Mouse (Mus musculus) liver, embryonic 11.5 days (tissue): ENCODE measurements around the gene Rab31. TPM values are rescaled to one million over a fixed set of nuclear protein-coding genes. Genes with fewer than 3 reads are reported as not detected.

Experiments
- ATAC-seq: fragments of 200-750 bp; cut with Nextera tagmentation; replicated peaks from 2 replicates; pipeline ENCODE4 v1.8.0; 2017; ENCODE audit warnings: moderate number of reproducible peaks, mild to moderate bottlenecking, moderate TSS enrichment, moderate library complexity; ENCODE audit not compliant: low FRiP score
- DNase-seq: peaks from one replicate; pipeline ENCODE4 v3.0.0-alpha.2; 2017; ENCODE audit warnings: low spot score
- H3K27ac ChIP-seq: fragments of 300-500 bp; sonication (generic); 2 replicates; pipeline ENCODE4 v1.5.1; 2014; ENCODE audit warnings: mild to moderate bottlenecking, low read depth, low read length, control low read depth
- H3K27me3 ChIP-seq: fragments of 300-500 bp; sonication (generic); replicated peaks from 2 replicates; pipeline ENCODE4 v1.6.1; 2014; ENCODE audit warnings: low read length, mixed read lengths; ENCODE audit not compliant: control insufficient read depth, insufficient read depth
- H3K36me3 ChIP-seq: fragments of 300-500 bp; sonication (generic); 2 replicates; pipeline ENCODE4 v1.6.1; 2014; ENCODE audit warnings: mild to moderate bottlenecking, low read length, moderate library complexity, mixed read lengths; ENCODE audit not compliant: control insufficient read depth, insufficient read depth
- H3K4me1 ChIP-seq: fragments of 300-500 bp; sonication (generic); replicated peaks from 2 replicates; pipeline ENCODE4 v1.6.1; 2014; ENCODE audit warnings: low read length, mixed read lengths; ENCODE audit not compliant: control insufficient read depth, insufficient read depth
- H3K4me2 ChIP-seq: fragments of 300-500 bp; sonication (generic); 2 replicates; pipeline ENCODE4 v1.6.1; 2014; ENCODE audit warnings: mild to moderate bottlenecking, control low read depth, moderate library complexity
- H3K4me3 ChIP-seq: fragments of 300-500 bp; sonication (generic); 2 replicates; pipeline ENCODE4 v1.5.1; 2014; ENCODE audit warnings: low read depth, low read length, control low read depth
- H3K9ac ChIP-seq: fragments of 300-500 bp; sonication (generic); 2 replicates; pipeline ENCODE4 v1.6.1; 2014; ENCODE audit warnings: low read depth, low read length, control low read depth
- H3K9me3 ChIP-seq: fragments of 300-500 bp; sonication (generic); 2 replicates; pipeline ENCODE4 v1.6.1; 2016; ENCODE audit warnings: low read length, inconsistent platforms, mixed read lengths; ENCODE audit not compliant: control insufficient read depth
- WGBS: fragments of 180-500 bp; shearing (Covaris S2); extraction: QIAGEN DNeasy Blood & Tissue Kit; methylation state at CpG from one replicate; pipeline ENCODE4 v1.1.7; 2014; 5-methylcytosine and 5-hydroxymethylcytosine counted together
- polyA plus RNA-seq: library from polyadenylated mRNA; unstranded; fragments of >200 nt; fragmentation: Nextera tagmentation; extraction: Ambion mirVana; gene quantifications from 2 replicates; pipeline ENCODE4 v1.2.1, GENCODE M21; 2014

Rab31 gene
- polyA plus RNA-seq, 1 experiment from 2014 or later, result 16.3 TPM

DNA sequence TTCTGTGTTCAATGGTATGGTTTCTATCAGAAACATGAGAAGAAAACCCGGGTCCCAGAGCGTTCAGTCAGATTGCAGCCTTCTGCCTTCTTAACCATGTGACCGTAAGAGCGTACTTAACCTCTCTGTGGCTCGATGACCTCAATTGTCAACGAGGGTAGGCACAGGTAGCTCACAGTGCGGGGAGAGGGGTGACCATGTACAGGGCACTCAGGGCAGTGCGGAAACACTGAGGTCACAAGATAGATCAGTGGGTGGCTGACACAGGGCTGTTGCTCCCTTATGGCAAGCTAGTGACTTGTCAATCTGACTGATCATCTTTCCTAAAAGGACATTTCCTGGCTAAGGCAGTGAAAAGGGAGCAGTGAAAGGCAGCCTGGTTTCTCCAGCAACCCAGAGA is 58.5 kb downstream of the Rab31 start:
- no peak overlapping the region for H3K9ac ChIP-seq
- DNase-seq, result no peak
- no peaks in the 10 kb centered on the region for H3K27me3 ChIP-seq
- H3K4me3 ChIP-seq, result no peak overlapping the region
- peaks cover 5% of the 10 kb centered on the region; the same call in 1 of the 2 replicates for H3K9me3 ChIP-seq
- H3K4me1 ChIP-seq, result no peaks in the 10 kb centered on the region
- WGBS, result 74% methylated on average over 8 of the region's 8 CpGs
- H3K4me2 ChIP-seq, result no peak overlapping the region
- ATAC-seq, result no peak
- H3K36me3 ChIP-seq, result no peaks in the 10 kb centered on the region
- H3K27ac ChIP-seq, result no peak overlapping the region

DNA sequence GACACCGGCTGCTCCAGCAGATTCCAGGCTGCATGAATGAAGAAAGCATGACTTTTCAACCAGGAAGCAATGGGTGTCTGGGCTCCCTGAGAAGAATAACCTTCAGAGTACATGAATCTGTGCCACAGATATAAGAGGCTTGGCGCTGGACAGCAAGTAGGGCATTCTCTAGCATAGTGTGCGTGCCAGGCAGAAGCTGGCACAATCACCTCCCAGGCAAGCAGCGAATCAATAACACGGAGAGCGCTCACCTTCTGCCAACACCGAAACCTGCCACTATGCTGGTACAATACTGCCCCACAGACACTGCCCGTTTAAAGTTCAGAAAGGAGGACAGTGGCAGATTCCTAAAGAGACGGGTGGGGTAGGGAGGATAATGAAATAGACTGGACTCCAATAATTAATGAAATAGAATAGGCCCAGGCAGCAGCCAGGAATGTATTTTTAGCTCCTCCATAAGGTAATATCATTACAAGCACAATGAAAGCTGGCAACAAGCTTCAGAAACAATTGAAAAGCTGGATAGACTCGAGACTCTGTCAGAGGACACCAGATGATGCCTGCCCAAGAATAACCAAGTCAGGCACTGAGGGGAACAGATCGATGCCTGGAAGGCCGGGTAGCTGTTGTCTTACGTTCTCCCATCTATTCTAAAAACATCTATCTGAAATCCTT is 59.6 kb downstream of the Rab31 start:
- no peak for DNase-seq
- 91% methylated on average over 13 of the region's 13 CpGs for WGBS
- no peak overlapping the region for H3K4me3 ChIP-seq
- H3K27ac ChIP-seq, result no peak overlapping the region
- no peaks in the 10 kb centered on the region for H3K27me3 ChIP-seq
- H3K4me1 ChIP-seq, result no peaks in the 10 kb centered on the region
- no peak overlapping the region for H3K9ac ChIP-seq
- no peak overlapping the region for H3K4me2 ChIP-seq
- peaks cover 5% of the 10 kb centered on the region; the same call in 1 of the 2 replicates for H3K9me3 ChIP-seq
- no peaks in the 10 kb centered on the region for H3K36me3 ChIP-seq
- ATAC-seq, result no peak

DNA sequence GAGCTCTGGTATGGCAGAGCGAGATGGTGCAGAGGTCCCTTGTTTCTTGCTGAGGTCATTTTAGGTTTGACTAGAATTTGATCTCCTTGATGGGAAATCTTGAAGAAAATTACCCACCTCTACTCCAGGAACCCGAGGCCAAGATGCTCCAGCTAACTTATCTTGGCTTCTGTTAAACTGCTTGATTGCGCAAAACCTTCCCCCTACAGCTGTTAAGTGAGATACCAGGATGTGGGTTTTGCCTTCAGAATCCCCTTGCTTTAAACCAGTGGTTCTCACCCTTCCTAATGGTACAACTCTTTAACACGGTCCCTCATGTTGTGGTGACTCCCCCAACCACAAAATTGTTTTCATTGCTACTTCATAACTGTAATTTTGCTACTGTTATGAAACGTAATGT is 60.8 kb downstream of the Rab31 start:
- Histone ChIP-seq H3K36me3 (no peaks in the 10 kb centered on the region), H3K4me1 (no peaks in the 10 kb centered on the region), H3K4me2 (no peak overlapping the region), H3K27ac (no peak overlapping the region), H3K9me3 (peaks cover 5% of the 10 kb centered on the region; the same call in 1 of the 2 replicates), H3K27me3 (no peaks in the 10 kb centered on the region), H3K4me3 (no peak overlapping the region), H3K9ac (no peak overlapping the region)
- 78% methylated on average over 5 of the region's 5 CpGs for WGBS
- no peak for ATAC-seq
- no peak for DNase-seq

DNA sequence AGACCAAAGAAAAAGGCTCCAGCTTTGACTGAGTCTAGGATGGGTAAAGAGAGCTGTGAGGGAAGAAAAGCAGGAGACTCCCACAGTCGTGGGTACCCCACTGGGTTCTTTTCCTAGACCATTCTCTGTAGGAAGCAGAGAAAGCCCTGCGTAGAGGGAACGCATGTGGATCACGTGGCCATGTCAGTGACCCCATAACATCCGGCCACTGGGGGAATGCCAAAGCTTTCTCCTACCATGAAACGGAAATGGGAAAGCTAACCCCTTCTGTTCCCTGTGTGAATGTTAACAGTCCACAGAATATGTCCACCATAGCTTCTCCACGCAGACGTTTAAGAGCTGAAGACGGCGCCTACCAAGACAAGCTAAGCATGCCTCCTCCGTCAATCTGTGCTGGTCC is 62.0 kb downstream of the Rab31 start:
- WGBS, result 87% methylated on average over 11 of the region's 11 CpGs
- no peak overlapping the region for H3K9ac ChIP-seq

DNA sequence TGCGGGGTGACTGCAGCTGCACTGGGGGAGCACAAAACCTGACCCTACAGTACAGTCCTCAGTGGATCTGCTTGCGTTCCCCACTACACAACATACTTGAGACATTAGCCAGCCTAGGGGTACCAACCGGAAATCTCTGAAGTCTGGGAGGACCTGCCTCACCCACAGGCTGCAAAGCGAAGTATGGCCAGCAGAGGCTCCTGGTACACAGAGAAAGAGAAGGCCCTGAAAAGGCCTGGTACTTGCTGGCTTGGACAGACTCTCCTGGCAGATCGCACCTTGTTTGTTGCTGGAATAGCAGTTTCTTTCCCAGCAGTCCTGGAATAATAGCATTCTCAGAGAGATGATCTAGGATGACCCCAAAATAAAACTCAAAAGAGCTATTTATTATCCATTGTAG is 66.3 kb downstream of the Rab31 start:
- Histone ChIP-seq H3K27me3 (no peaks in the 10 kb centered on the region), H3K27ac (no peak overlapping the region), H3K4me1 (no peaks in the 10 kb centered on the region), H3K4me2 (no peak overlapping the region), H3K4me3 (no peak overlapping the region), H3K36me3 (no peaks in the 10 kb centered on the region), H3K9me3 (no peaks in the 10 kb centered on the region), H3K9ac (no peak overlapping the region)
- WGBS, result 68% methylated on average over 5 of the region's 5 CpGs
- ATAC-seq, result no peak
- no peak for DNase-seq

More for the DNA sequence above, 62.0 kb downstream of the Rab31 start:
- no peaks in the 10 kb centered on the region for H3K27me3 ChIP-seq
- no peak overlapping the region for H3K4me3 ChIP-seq
- ATAC-seq, result no peak
- no peaks in the 10 kb centered on the region for H3K36me3 ChIP-seq
- no peak for DNase-seq
- H3K27ac ChIP-seq, result no peak overlapping the region
- peaks cover 5% of the 10 kb centered on the region; the same call in 1 of the 2 replicates for H3K9me3 ChIP-seq
- H3K4me2 ChIP-seq, result no peak overlapping the region
- no peaks in the 10 kb centered on the region for H3K4me1 ChIP-seq

DNA sequence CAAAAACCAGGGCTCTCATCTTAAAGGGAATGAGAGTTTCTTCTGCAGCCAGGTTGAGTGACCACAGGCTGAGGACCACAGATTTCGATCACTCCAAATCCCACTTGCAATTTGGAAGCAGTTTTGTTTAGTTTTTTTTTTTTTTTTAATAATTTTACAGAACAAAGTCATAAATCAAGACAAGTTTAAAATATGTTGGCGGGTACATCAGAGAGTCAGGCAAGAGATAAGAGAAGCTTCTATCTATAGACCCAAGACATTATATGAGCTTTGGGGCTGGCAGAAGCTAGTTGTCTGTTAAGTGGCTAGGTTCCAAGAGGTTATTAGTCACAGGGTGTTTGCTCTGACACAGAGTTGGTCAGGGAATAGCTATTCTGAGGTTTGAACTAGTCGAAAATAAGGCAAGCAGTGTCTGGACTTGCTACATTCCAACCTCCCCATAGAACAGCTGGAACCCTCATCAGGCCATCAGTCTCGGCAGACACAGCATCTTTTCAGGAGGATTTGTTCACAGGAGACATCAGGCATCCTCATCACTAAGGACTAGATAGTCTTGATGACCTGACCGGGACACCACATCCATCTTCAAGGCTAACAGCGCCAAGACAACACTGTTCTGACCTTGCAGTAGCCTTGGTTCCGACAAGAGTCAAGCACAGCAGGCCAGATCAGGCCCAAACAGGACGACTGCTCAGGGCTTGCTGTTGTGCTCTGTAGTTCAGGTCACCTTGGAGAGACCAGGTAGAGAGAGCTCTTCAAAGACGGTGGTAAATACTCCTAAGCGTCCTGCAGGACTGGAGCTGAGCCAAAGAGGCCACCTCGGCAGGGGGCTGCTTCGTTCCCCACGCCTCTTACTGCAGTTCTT is 68.8 kb downstream of the Rab31 start:
- DNase-seq (no peak), ATAC-seq (no peak)
- Histone ChIP-seq H3K4me1 (no peaks in the 10 kb centered on the region), H3K27me3 (no peaks in the 10 kb centered on the region), H3K27ac (no peak overlapping the region), H3K4me2 (no peak overlapping the region), H3K9me3 (no peaks in the 10 kb centered on the region), H3K36me3 (no peaks in the 10 kb centered on the region), H3K9ac (no peak overlapping the region), H3K4me3 (no peak overlapping the region)
- WGBS, result 77% methylated on average over 13 of the region's 13 CpGs

DNA sequence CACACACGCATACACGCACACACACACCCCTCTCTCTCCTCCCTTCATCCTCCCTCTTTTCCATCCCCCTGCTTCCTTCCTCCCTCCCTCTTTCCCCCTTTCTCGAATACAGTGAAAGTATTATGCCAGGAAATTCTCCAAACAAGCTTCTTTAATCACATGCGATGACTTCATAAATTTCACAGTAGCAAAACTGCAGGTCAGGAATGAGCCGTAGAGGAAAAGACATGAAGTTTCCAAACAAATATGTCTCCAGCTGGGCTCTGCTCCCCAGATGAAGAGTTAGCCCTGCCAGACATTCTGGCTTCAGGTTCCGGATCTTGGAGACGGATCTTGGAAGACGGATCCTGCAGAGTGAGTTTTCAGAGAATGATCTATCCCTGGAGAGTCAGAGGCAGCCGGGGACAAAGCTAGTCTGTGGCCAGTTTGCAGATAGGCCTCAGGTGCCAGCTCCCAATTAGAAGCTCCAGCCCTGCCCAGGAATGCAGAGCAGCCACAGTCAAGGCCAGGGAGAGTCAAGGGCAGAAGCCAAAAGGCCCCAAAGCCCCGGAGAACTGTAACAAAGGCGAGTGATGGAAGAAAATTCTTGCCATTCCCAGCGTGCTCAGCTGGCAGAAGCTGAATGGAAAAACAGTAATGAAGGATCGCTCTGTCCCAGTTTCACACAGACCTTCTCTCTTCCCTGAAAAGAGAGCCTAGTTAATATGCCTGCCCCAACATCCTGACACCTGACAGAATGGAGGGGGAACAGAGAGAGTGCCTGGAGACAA is 70.6 kb downstream of the Rab31 start:
- DNase-seq (no peak), ATAC-seq (no peak)
- no peak overlapping the region for H3K27ac ChIP-seq
- no peaks in the 10 kb centered on the region for H3K4me1 ChIP-seq
- no peak overlapping the region for H3K4me2 ChIP-seq
- H3K9me3 ChIP-seq, result no peaks in the 10 kb centered on the region
- 77% methylated on average over 13 of the region's 13 CpGs for WGBS
- no peak overlapping the region for H3K4me3 ChIP-seq
- H3K9ac ChIP-seq, result no peak overlapping the region
- H3K36me3 ChIP-seq, result no peaks in the 10 kb centered on the region
- no peaks in the 10 kb centered on the region for H3K27me3 ChIP-seq

DNA sequence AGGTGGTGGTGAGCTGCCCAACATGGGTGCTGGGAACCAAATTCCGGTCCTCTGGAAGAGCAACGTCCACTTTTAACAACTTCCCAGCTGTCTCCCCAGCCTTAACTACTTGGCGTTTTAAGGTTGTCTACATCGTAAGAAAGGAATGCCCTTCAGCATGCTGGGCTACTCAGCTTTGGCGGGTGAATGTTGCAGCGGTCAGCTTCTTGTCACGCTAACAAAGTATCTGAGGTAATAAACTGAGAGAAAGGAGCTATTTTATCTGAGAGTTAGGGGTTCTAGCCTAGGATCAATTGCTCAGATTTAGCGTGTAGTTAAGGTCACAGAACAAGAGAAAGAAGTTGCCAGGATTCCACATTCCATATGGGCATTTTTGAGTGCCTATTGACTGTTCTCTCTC is 71.2 kb downstream of the Rab31 start:
- no peak for ATAC-seq
- 88% methylated on average over 8 of the region's 8 CpGs for WGBS
- H3K9me3 ChIP-seq, result no peaks in the 10 kb centered on the region
- H3K4me1 ChIP-seq, result no peaks in the 10 kb centered on the region
- no peaks in the 10 kb centered on the region for H3K36me3 ChIP-seq
- no peak overlapping the region for H3K4me2 ChIP-seq
- DNase-seq, result no peak
- H3K27me3 ChIP-seq, result no peaks in the 10 kb centered on the region
- H3K9ac ChIP-seq, result no peak overlapping the region
- H3K4me3 ChIP-seq, result no peak overlapping the region
- H3K27ac ChIP-seq, result no peak overlapping the region
